Mouse (Mus musculus): ENCODE measurements around the gene Fam53b. TPM values are rescaled to one million over a fixed set of nuclear protein-coding genes. Genes with fewer than 3 reads are reported as not detected.

Gene Fam53b
- total RNA-seq, 1 experiment: 8.6 TPM

DNA sequence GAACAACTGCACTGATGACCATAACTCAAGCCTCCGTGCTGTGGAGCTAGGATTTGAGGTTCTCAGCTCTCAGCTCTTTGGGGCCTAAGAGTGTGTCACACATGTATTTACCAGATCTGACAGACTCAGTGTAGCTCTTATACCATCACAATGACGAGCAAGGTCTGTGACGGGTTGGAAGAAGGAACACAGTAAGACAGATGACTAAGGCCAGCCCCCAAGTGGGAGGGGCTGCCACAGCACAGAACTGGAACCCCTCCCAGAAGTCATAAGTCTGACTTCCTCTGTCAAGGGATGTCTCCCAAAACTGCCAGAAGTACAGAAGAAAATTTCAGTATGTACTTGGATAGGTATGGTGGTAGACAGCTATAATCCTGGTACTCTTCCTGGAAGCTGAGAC, 9.7 kb downstream of the Fam53b start:
- DNase-seq (ENCODE audit: low read depth, low spot score): no peak
- peaks cover 9 to 41% of the 10 kb centered on the region in 2 experiments for H3K4me1 ChIP-seq (ENCODE audit: control insufficient read depth in 2 of 2, insufficient read depth in 2 of 2, low read length in 2 of 2, poor library complexity in 1 of 2)
- in situ Hi-C loops (cut with MboI; ENCODE audit: low sequenced_read_pairs in 2 of 2, unreplicated experiment in 2 of 2): no loop called here

DNA sequence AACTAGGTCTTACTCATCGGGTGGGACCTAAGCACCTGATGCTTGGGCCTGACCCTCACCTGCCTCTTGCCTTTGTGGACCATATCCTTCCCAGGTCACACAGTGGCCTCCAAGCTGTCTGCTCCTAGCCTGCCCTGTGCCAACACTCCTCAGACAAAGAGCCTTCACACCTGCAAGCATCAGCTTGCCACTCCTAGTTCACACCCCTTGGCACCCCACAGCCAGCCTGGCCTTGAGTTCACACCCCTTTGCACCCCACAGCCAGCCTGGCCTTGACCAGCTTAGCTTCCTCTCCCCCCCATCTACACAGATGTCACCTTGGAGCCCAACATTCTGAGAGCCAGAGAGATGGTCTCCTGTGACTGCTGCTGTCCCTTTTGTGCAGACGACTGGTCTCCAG, 10.3 kb downstream of the Fam53b start:
- TF ChIP-seq CHD2 (IDR thresholded peaks at IDR 0.05; ENCODE audit: low read depth, low read length) (no peak), ZNF384 (IDR thresholded peaks at IDR 0.05; ENCODE audit: low read depth, low read length) (no peak), MAFK (IDR thresholded peaks at IDR 0.05; ENCODE audit: insufficient read depth, low read depth, low read length) (no peak), ZC3H11A (IDR thresholded peaks at IDR 0.05; ENCODE audit: borderline replicate concordance, low read depth, low read length) (no peak), HCFC1 (IDR thresholded peaks at IDR 0.05; ENCODE audit: borderline replicate concordance, insufficient read depth, low read length) (no peak)
- no peak overlapping the region for H3K27ac ChIP-seq (ENCODE audit: insufficient read depth, low read depth, low read length, poor library complexity, severe bottlenecking)
- 0 out of 2 replicates have a peak, but pooled peaks cover 2% of the 10 kb centered on the region for H3K36me3 ChIP-seq (ENCODE audit: control insufficient read depth, insufficient read depth, low read length, poor library complexity, severe bottlenecking)
- H3K4me3 ChIP-seq (ENCODE audit: insufficient read depth in 1 of 2, low read depth in 1 of 2, low read length in 2 of 2, poor library complexity in 1 of 2, severe bottlenecking in 1 of 2): no peak overlapping the region
- H3K9ac ChIP-seq (ENCODE audit: insufficient read depth, low read depth, low read length, poor library complexity, severe bottlenecking): no peak overlapping the region
- no peak for DNase-seq (ENCODE audit: low read depth, low spot score)
- in situ Hi-C loops (cut with MboI; ENCODE audit: low sequenced_read_pairs in 2 of 2, unreplicated experiment in 2 of 2): no loop called here
- peaks cover 9 to 40% of the 10 kb centered on the region in 2 experiments for H3K4me1 ChIP-seq (ENCODE audit: control insufficient read depth in 2 of 2, insufficient read depth in 2 of 2, low read length in 2 of 2, poor library complexity in 1 of 2)
- H3K9me3 ChIP-seq (ENCODE audit: control insufficient read depth, insufficient read depth, low read depth, low read length): no peaks in the 10 kb centered on the region

More for the DNA sequence above, 9.7 kb downstream of the Fam53b start:
- H3K9ac ChIP-seq (ENCODE audit: insufficient read depth, low read depth, low read length, poor library complexity, severe bottlenecking): no peak overlapping the region
- TF ChIP-seq ZC3H11A (IDR thresholded peaks at IDR 0.05; ENCODE audit: borderline replicate concordance, low read depth, low read length) (no peak), ZNF384 (IDR thresholded peaks at IDR 0.05; ENCODE audit: low read depth, low read length) (no peak), MAFK (IDR thresholded peaks at IDR 0.05; ENCODE audit: insufficient read depth, low read depth, low read length) (no peak), HCFC1 (IDR thresholded peaks at IDR 0.05; ENCODE audit: borderline replicate concordance, insufficient read depth, low read length) (no peak), CHD2 (IDR thresholded peaks at IDR 0.05; ENCODE audit: low read depth, low read length) (no peak)
- H3K4me3 ChIP-seq (ENCODE audit: insufficient read depth in 1 of 2, low read depth in 1 of 2, low read length in 2 of 2, poor library complexity in 1 of 2, severe bottlenecking in 1 of 2): no peak overlapping the region
- no peaks in the 10 kb centered on the region for H3K9me3 ChIP-seq (ENCODE audit: control insufficient read depth, insufficient read depth, low read depth, low read length)
- no peak overlapping the region for H3K27ac ChIP-seq (ENCODE audit: insufficient read depth, low read depth, low read length, poor library complexity, severe bottlenecking)
- 0 out of 2 replicates have a peak, but pooled peaks cover 2% of the 10 kb centered on the region for H3K36me3 ChIP-seq (ENCODE audit: control insufficient read depth, insufficient read depth, low read length, poor library complexity, severe bottlenecking)

DNA sequence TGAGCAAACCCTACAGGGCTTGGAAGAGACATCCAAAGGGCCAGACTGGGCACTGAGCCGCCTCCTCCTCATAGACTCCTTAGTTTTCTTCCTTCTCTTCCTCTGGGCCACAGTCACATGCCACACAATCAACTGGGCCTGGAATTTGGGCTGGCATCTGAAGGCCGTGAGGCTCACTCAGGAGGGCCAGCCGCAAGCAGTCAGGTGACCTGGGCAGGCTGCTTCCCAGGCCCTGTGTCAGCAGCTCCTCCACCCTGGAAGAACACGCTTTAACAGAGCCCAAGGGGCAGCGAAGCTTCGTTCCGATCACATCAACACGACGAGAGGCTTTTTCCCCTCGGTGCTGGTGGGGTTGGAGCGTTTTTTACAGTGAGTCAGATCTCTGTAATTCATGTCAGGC, 11.0 kb downstream of the Fam53b start:
- Histone ChIP-seq H3K4me3 (ENCODE audit: insufficient read depth in 1 of 2, low read depth in 1 of 2, low read length in 2 of 2, poor library complexity in 1 of 2, severe bottlenecking in 1 of 2) (no peak overlapping the region), H3K36me3 (ENCODE audit: control insufficient read depth, insufficient read depth, low read length, poor library complexity, severe bottlenecking) (0 out of 2 replicates have a peak, but pooled peaks cover 2% of the 10 kb centered on the region), H3K27ac (ENCODE audit: insufficient read depth, low read depth, low read length, poor library complexity, severe bottlenecking) (no peak overlapping the region), H3K9ac (ENCODE audit: insufficient read depth, low read depth, low read length, poor library complexity, severe bottlenecking) (no peak overlapping the region), H3K4me1 (ENCODE audit: control insufficient read depth in 2 of 2, insufficient read depth in 2 of 2, low read length in 2 of 2, poor library complexity in 1 of 2) (peaks cover 9 to 36% of the 10 kb centered on the region in 2 experiments), H3K9me3 (ENCODE audit: control insufficient read depth, insufficient read depth, low read depth, low read length) (no peaks in the 10 kb centered on the region)
- in situ Hi-C loops (cut with MboI; ENCODE audit: low sequenced_read_pairs in 2 of 2, unreplicated experiment in 2 of 2): no loop called here
- TF ChIP-seq ZNF384 (IDR thresholded peaks at IDR 0.05; ENCODE audit: low read depth, low read length) (no peak), CHD2 (IDR thresholded peaks at IDR 0.05; ENCODE audit: low read depth, low read length) (no peak)
- no peak for DNase-seq (ENCODE audit: low read depth, low spot score)

DNA sequence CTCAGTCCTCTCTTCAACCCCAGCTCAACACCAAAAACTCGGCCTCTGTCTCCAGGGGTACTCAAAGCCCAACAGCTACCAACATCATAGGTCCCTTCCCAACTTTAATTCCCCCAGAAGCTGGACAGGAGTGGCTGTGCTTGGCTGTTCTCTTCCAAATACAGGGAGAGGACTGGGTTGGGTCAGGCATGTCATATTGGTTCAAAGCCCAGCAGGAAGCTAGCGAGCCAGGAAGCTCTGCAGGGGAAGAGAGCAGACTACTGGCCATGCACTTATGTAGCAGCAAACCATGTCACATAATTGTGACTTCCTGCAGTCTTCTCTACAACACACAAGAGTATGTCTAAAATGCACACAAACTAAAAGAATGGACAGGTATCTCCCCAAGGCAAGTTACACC, 11.6 kb downstream of the Fam53b start:
- DNase-seq (ENCODE audit: low read depth, low spot score): no peak
- 0 out of 2 replicates have a peak, but pooled peaks cover 2% of the 10 kb centered on the region for H3K36me3 ChIP-seq (ENCODE audit: control insufficient read depth, insufficient read depth, low read length, poor library complexity, severe bottlenecking)
- no peak overlapping the region for H3K9ac ChIP-seq (ENCODE audit: insufficient read depth, low read depth, low read length, poor library complexity, severe bottlenecking)
- TF ChIP-seq CHD2 (IDR thresholded peaks at IDR 0.05; ENCODE audit: low read depth, low read length) (no peak), ZC3H11A (IDR thresholded peaks at IDR 0.05; ENCODE audit: borderline replicate concordance, low read depth, low read length) (no peak), MAFK (IDR thresholded peaks at IDR 0.05; ENCODE audit: insufficient read depth, low read depth, low read length) (no peak), HCFC1 (IDR thresholded peaks at IDR 0.05; ENCODE audit: borderline replicate concordance, insufficient read depth, low read length) (no peak), ZNF384 (IDR thresholded peaks at IDR 0.05; ENCODE audit: low read depth, low read length) (no peak)
- no peak overlapping the region for H3K4me3 ChIP-seq (ENCODE audit: insufficient read depth in 1 of 2, low read depth in 1 of 2, low read length in 2 of 2, poor library complexity in 1 of 2, severe bottlenecking in 1 of 2)
- in situ Hi-C loops (cut with MboI; ENCODE audit: low sequenced_read_pairs in 2 of 2, unreplicated experiment in 2 of 2): no loop called here
- H3K4me1 ChIP-seq (ENCODE audit: control insufficient read depth in 2 of 2, insufficient read depth in 2 of 2, low read length in 2 of 2, poor library complexity in 1 of 2): peaks cover 4 to 31% of the 10 kb centered on the region in 2 experiments; a peak in 3 of 4 replicates
- no peaks in the 10 kb centered on the region for H3K9me3 ChIP-seq (ENCODE audit: control insufficient read depth, insufficient read depth, low read depth, low read length)
- H3K27ac ChIP-seq (ENCODE audit: insufficient read depth, low read depth, low read length, poor library complexity, severe bottlenecking): no peak overlapping the region

DNA sequence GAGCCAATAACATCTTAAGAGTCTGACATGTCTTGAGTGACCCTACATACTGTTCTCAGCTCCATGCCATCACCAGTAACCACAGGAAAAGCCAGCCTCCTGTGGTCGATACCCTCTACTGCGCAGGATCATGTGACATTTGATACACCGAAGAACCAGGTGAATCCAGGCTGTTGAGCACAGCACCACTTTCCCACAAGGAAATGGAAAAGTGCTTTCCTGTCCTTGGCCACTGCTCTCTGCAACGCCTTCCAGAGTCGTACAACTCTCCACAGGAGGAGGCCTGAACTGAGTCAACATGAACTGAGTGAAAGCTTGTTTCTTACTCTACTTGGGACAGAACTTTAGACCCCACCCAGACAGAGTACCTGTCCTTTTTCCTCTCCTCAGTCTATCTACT, 12.2 kb downstream of the Fam53b start:
- in situ Hi-C loops (cut with MboI; ENCODE audit: low sequenced_read_pairs in 2 of 2, unreplicated experiment in 2 of 2): no loop called here
- 0 out of 2 replicates have a peak, but pooled peaks cover 2% of the 10 kb centered on the region for H3K36me3 ChIP-seq (ENCODE audit: control insufficient read depth, insufficient read depth, low read length, poor library complexity, severe bottlenecking)
- TF ChIP-seq MAFK (IDR thresholded peaks at IDR 0.05; ENCODE audit: insufficient read depth, low read depth, low read length) (no peak), ZC3H11A (IDR thresholded peaks at IDR 0.05; ENCODE audit: borderline replicate concordance, low read depth, low read length) (no peak), HCFC1 (IDR thresholded peaks at IDR 0.05; ENCODE audit: borderline replicate concordance, insufficient read depth, low read length) (no peak), ZNF384 (IDR thresholded peaks at IDR 0.05; ENCODE audit: low read depth, low read length) (no peak), CHD2 (IDR thresholded peaks at IDR 0.05; ENCODE audit: low read depth, low read length) (no peak)
- H3K9ac ChIP-seq (ENCODE audit: insufficient read depth, low read depth, low read length, poor library complexity, severe bottlenecking): no peak overlapping the region
- no peak overlapping the region for H3K27ac ChIP-seq (ENCODE audit: insufficient read depth, low read depth, low read length, poor library complexity, severe bottlenecking)
- no peaks in the 10 kb centered on the region for H3K9me3 ChIP-seq (ENCODE audit: control insufficient read depth, insufficient read depth, low read depth, low read length)
- no peak for DNase-seq (ENCODE audit: low read depth, low spot score)
- H3K4me3 ChIP-seq (ENCODE audit: insufficient read depth in 1 of 2, low read depth in 1 of 2, low read length in 2 of 2, poor library complexity in 1 of 2, severe bottlenecking in 1 of 2): no peak overlapping the region
- H3K4me1 ChIP-seq (ENCODE audit: control insufficient read depth in 2 of 2, insufficient read depth in 2 of 2, low read length in 2 of 2, poor library complexity in 1 of 2): peaks cover 4 to 26% of the 10 kb centered on the region in 2 experiments; a peak in 3 of 4 replicates
